Mouse (Mus musculus) heart, embryonic 12.5 days (tissue): ENCODE measurements around the gene Rac3. TPM values are rescaled to one million over a fixed set of nuclear protein-coding genes. Genes with fewer than 3 reads are reported as not detected.
"Not testable (repeated sequence)": the region's sequence is repeated elsewhere in the genome, so short reads cannot be mapped to it uniquely, and the experiment has no call there.

Experiments
- ATAC-seq: fragments of 200-750 bp; cut with Nextera tagmentation; 2 replicates; pipeline ENCODE4 v1.8.0; 2017; ENCODE audit warnings: moderate TSS enrichment, moderate library complexity; ENCODE audit not compliant: insufficient number of reproducible peaks, low FRiP score
- H3K27ac ChIP-seq: fragments of 300-500 bp; sonication (generic); 2 replicates; pipeline ENCODE4 v1.5.1; 2016; ENCODE audit warnings: mild to moderate bottlenecking, moderate library complexity; ENCODE audit not compliant: poor library complexity, severe bottlenecking
- H3K27me3 ChIP-seq: fragments of 300-500 bp; sonication (generic); replicated peaks from 2 replicates; pipeline ENCODE4 v1.6.1; 2016; ENCODE audit warnings: mild to moderate bottlenecking, moderate library complexity
- H3K36me3 ChIP-seq: fragments of 300-500 bp; sonication (generic); 2 replicates; pipeline ENCODE4 v1.6.1; 2016; ENCODE audit warnings: mild to moderate bottlenecking, moderate library complexity
- H3K4me1 ChIP-seq: fragments of 300-500 bp; sonication (generic); replicated peaks from 2 replicates; pipeline ENCODE4 v1.6.1; 2016; ENCODE audit warnings: mild to moderate bottlenecking
- H3K4me2 ChIP-seq: fragments of 300-500 bp; sonication (generic); 2 replicates; pipeline ENCODE4 v1.6.1; 2016; ENCODE audit warnings: mild to moderate bottlenecking, moderate library complexity
- H3K4me3 ChIP-seq: fragments of 300-500 bp; sonication (generic); 2 replicates; pipeline ENCODE4 v1.5.1; 2016; ENCODE audit warnings: mild to moderate bottlenecking
- H3K9ac ChIP-seq: fragments of 300-500 bp; sonication (generic); 2 replicates; pipeline ENCODE4 v1.6.1; 2016; ENCODE audit warnings: mild to moderate bottlenecking, moderate library complexity
- H3K9me3 ChIP-seq: fragments of 300-500 bp; sonication (generic); replicated peaks from 2 replicates; pipeline ENCODE4 v1.6.1; 2016; ENCODE audit warnings: mild to moderate bottlenecking, moderate library complexity
- WGBS: fragments of 180-500 bp; shearing (Covaris S2); methylation state at CpG from one replicate; pipeline ENCODE4 v1.1.7; 2016; 5-methylcytosine and 5-hydroxymethylcytosine counted together
- polyA plus RNA-seq: library from polyadenylated mRNA; unstranded; fragments of >200 nt; fragmentation: Nextera tagmentation; extraction: Ambion mirVana; gene quantifications from 2 replicates; pipeline ENCODE4 v1.2.1, GENCODE M21; 2016

The Rac3 gene
- polyA plus RNA-seq, 1 experiment from 2014 or later, result 7.6 TPM

- peak; percentile 26; the same call in 1 of the 2 replicates for ATAC-seq
- not testable (repeated sequence) for H3K27ac ChIP-seq, H3K36me3 ChIP-seq, H3K9me3 ChIP-seq, H3K9ac ChIP-seq, H3K4me3 ChIP-seq
- Histone ChIP-seq H3K27me3 (peaks cover 52% of the 10 kb centered on the region), H3K4me1 (peaks cover 21% of the 10 kb centered on the region), H3K4me2 (peak overlapping the region; percentile 40)
- WGBS, result 2% methylated on average over 18 of the region's 21 CpGs
Measured at GRCm38 (mm10) chr11:120729432-120730050, 8.3 kb downstream of the Rac3 start.

GRCm38 (mm10) chr11:120730331-120730870 is 9.1 kb downstream of the Rac3 start:
- Histone ChIP-seq H3K4me2 (no peak overlapping the region), H3K27ac (no peak overlapping the region), H3K36me3 (no peaks in the 10 kb centered on the region), H3K27me3 (peaks cover 49% of the 10 kb centered on the region), H3K4me3 (no peak overlapping the region), H3K9me3 (no peaks in the 10 kb centered on the region), H3K4me1 (peaks cover 21% of the 10 kb centered on the region), H3K9ac (no peak overlapping the region)
- no peak for ATAC-seq
- WGBS, result 81% methylated on average over 10 of the region's 10 CpGs

GRCm38 (mm10) chr11:120731395-120731794 is 10.1 kb downstream of the Rac3 start:
- Histone ChIP-seq H3K4me2 (no peak overlapping the region), H3K9ac (no peak overlapping the region), H3K4me1 (peaks cover 18% of the 10 kb centered on the region), H3K36me3 (no peaks in the 10 kb centered on the region), H3K27ac (no peak overlapping the region), H3K27me3 (peaks cover 39% of the 10 kb centered on the region), H3K4me3 (no peak overlapping the region), H3K9me3 (no peaks in the 10 kb centered on the region)
- no peak for ATAC-seq
- 82% methylated on average over 1 of the region's 1 CpGs for WGBS

GRCm38 (mm10) chr11:120731858-120732680 is 10.8 kb downstream of the Rac3 start, which contains the start of gene Cbr2:
Gene Cbr2 (minus strand): TSS chr11:120732114.
- H3K9ac ChIP-seq, result no peak within 1 kb of the TSS
- H3K9me3 ChIP-seq, result no peaks in the 10 kb centered on the region
- WGBS, result 62% methylated on average over 12 of the region's 12 CpGs
- peaks cover 12% of the 10 kb centered on the region; the same call in 1 of the 2 replicates for H3K4me1 ChIP-seq
- peaks cover 39% of the 10 kb centered on the region for H3K27me3 ChIP-seq
- no peak within 1 kb of the TSS for H3K4me3 ChIP-seq
- no peak within 1 kb of the TSS for H3K4me2 ChIP-seq
- ATAC-seq, result no peak
- no peaks in the 10 kb centered on the region for H3K36me3 ChIP-seq
- H3K27ac ChIP-seq, result no peak within 1 kb of the TSS

GRCm38 (mm10) chr11:120733521-120733920 is 12.3 kb downstream of the Rac3 start:
- H3K4me3 ChIP-seq, result no peak overlapping the region
- H3K9me3 ChIP-seq, result no peaks in the 10 kb centered on the region
- H3K9ac ChIP-seq, result no peak overlapping the region
- no peak overlapping the region for H3K27ac ChIP-seq
- H3K4me1 ChIP-seq, result peaks cover 12% of the 10 kb centered on the region; the same call in 1 of the 2 replicates
- no peaks in the 10 kb centered on the region for H3K36me3 ChIP-seq
- WGBS, result 52% methylated on average over 6 of the region's 6 CpGs
- H3K27me3 ChIP-seq, result peaks cover 34% of the 10 kb centered on the region
- no peak for ATAC-seq
- no peak overlapping the region for H3K4me2 ChIP-seq

GRCm38 (mm10) chr11:120736424-120736823 is 15.2 kb downstream of the Rac3 start:
- H3K4me3 ChIP-seq, result no peak overlapping the region
- H3K9me3 ChIP-seq, result no peaks in the 10 kb centered on the region
- H3K9ac ChIP-seq, result no peak overlapping the region
- peaks cover 8% of the 10 kb centered on the region; the same call in 1 of the 2 replicates for H3K4me1 ChIP-seq
- H3K36me3 ChIP-seq, result no peaks in the 10 kb centered on the region
- ATAC-seq, result no peak
- WGBS, result 68% methylated on average over 6 of the region's 6 CpGs
- H3K4me2 ChIP-seq, result no peak overlapping the region
- peaks cover 12% of the 10 kb centered on the region for H3K27me3 ChIP-seq
- no peak overlapping the region for H3K27ac ChIP-seq

GRCm38 (mm10) chr11:120740981-120741380 is 19.7 kb downstream of the Rac3 start:
- Histone ChIP-seq H3K9ac (no peak overlapping the region), H3K4me2 (no peak overlapping the region), H3K36me3 (no peaks in the 10 kb centered on the region), H3K27ac (no peak overlapping the region), H3K9me3 (no peaks in the 10 kb centered on the region), H3K27me3 (peaks cover 10% of the 10 kb centered on the region), H3K4me1 (no peaks in the 10 kb centered on the region), H3K4me3 (no peak overlapping the region)
- ATAC-seq, result no peak
- 88% methylated on average over 5 of the region's 5 CpGs for WGBS

- 69% methylated on average over 7 of the region's 7 CpGs for WGBS
- no peak overlapping the region for H3K9ac ChIP-seq
- H3K4me3 ChIP-seq, result no peak overlapping the region
- no peak overlapping the region for H3K27ac ChIP-seq
- H3K4me1 ChIP-seq, result no peaks in the 10 kb centered on the region
- no peak for ATAC-seq
- H3K27me3 ChIP-seq, result peaks cover 10% of the 10 kb centered on the region
- H3K36me3 ChIP-seq, result no peaks in the 10 kb centered on the region
- H3K4me2 ChIP-seq, result no peak overlapping the region
- H3K9me3 ChIP-seq, result no peaks in the 10 kb centered on the region
Measured at GRCm38 (mm10) chr11:120744121-120744701, 22.9 kb downstream of the Rac3 start.

GRCm38 (mm10) chr11:120747974-120748373 is 26.7 kb downstream of the Rac3 start:
- H3K9me3 ChIP-seq, result no peaks in the 10 kb centered on the region
- no peak overlapping the region for H3K4me2 ChIP-seq
- H3K4me1 ChIP-seq, result no peaks in the 10 kb centered on the region
- H3K27ac ChIP-seq, result no peak overlapping the region
- H3K27me3 ChIP-seq, result peaks cover 23% of the 10 kb centered on the region
- H3K9ac ChIP-seq, result no peak overlapping the region
- H3K4me3 ChIP-seq, result no peak overlapping the region
- no peak for ATAC-seq
- H3K36me3 ChIP-seq, result no peaks in the 10 kb centered on the region
- 75% methylated on average over 4 of the region's 4 CpGs for WGBS

GRCm38 (mm10) chr11:120749430-120749829 is 28.2 kb downstream of the Rac3 start:
- Histone ChIP-seq H3K9me3 (no peaks in the 10 kb centered on the region), H3K27ac (no peak overlapping the region), H3K4me3 (no peak overlapping the region), H3K4me1 (no peaks in the 10 kb centered on the region), H3K9ac (no peak overlapping the region), H3K36me3 (no peaks in the 10 kb centered on the region), H3K4me2 (no peak overlapping the region), H3K27me3 (peaks cover 15% of the 10 kb centered on the region)
- 52% methylated on average over 8 of the region's 8 CpGs for WGBS
- no peak for ATAC-seq

GRCm38 (mm10) chr11:120751606-120752005 is 30.3 kb downstream of the Rac3 start:
- no peak overlapping the region for H3K27ac ChIP-seq
- 61% methylated on average over 4 of the region's 4 CpGs for WGBS
- no peak for ATAC-seq
- no peak overlapping the region for H3K4me2 ChIP-seq
- H3K9me3 ChIP-seq, result peaks cover 2% of the 10 kb centered on the region; the same call in 1 of the 2 replicates
- H3K27me3 ChIP-seq, result peaks cover 13% of the 10 kb centered on the region; the same call in 1 of the 2 replicates
- H3K4me1 ChIP-seq, result no peaks in the 10 kb centered on the region
- H3K9ac ChIP-seq, result no peak overlapping the region
- H3K36me3 ChIP-seq, result no peaks in the 10 kb centered on the region
- H3K4me3 ChIP-seq, result no peak overlapping the region
